Mouse (Mus musculus) lung, embryonic 14.5 days (tissue): ENCODE measurements around the gene Gpc6. TPM values are rescaled to one million over a fixed set of nuclear protein-coding genes. Genes with fewer than 3 reads are reported as not detected.
A peak's percentile ranks its signal among the peaks of the same experiment; 100 is the strongest.

Experiments used
- ATAC-seq: fragments of 200-750 bp; cut with Nextera tagmentation; 2 replicates; pipeline ENCODE4 v1.8.0; 2017; ENCODE audit warnings: mild to moderate bottlenecking, moderate TSS enrichment, moderate library complexity; ENCODE audit not compliant: insufficient read depth
- DNase-seq: peaks from one replicate; pipeline ENCODE4 v3.0.0-alpha.2; 2015
- H3K27ac ChIP-seq: fragments of 300-500 bp; sonication (generic); 2 replicates; pipeline ENCODE4 v1.5.1; 2014; ENCODE audit warnings: low read depth, mild to moderate bottlenecking, moderate library complexity
- H3K27me3 ChIP-seq: fragments of 300-500 bp; sonication (generic); 2 replicates; pipeline ENCODE4 v1.6.1; 2014; ENCODE audit warnings: low read length, control low read depth; ENCODE audit not compliant: insufficient read depth
- H3K36me3 ChIP-seq: fragments of 300-500 bp; sonication (generic); 2 replicates; pipeline ENCODE4 v1.6.1; 2014; ENCODE audit warnings: control low read depth; ENCODE audit not compliant: insufficient read depth
- H3K4me1 ChIP-seq: fragments of 300-500 bp; sonication (generic); 2 replicates; pipeline ENCODE4 v1.6.1; 2014; ENCODE audit warnings: antibody characterized with exemption, control low read depth; ENCODE audit not compliant: insufficient read depth
- H3K4me2 ChIP-seq: fragments of 300-500 bp; sonication (generic); 2 replicates; pipeline ENCODE4 v1.6.1; 2014; ENCODE audit warnings: mild to moderate bottlenecking
- H3K4me3 ChIP-seq: fragments of 300-500 bp; sonication (generic); 2 replicates; pipeline ENCODE4 v1.5.1; 2014; ENCODE audit warnings: low read depth, low read length
- H3K9ac ChIP-seq: fragments of 300-500 bp; sonication (generic); 2 replicates; pipeline ENCODE4 v1.6.1; 2014
- H3K9me3 ChIP-seq: fragments of 300-500 bp; sonication (generic); 2 replicates; pipeline ENCODE4 v1.6.1; 2016; ENCODE audit warnings: low read depth, low read length, control low read depth
- CTCF ChIP-seq: IDR thresholded peaks from 2 replicates; pipeline ENCODE4 v1.5.1; 2016; ENCODE audit warnings: antibody characterized with exemption, low read depth
- WGBS: fragments of 180-500 bp; shearing (Covaris S2); extraction: QIAGEN DNeasy Blood & Tissue Kit; methylation state at CpG from one replicate; pipeline ENCODE4 v1.1.7; 2014; 5-methylcytosine and 5-hydroxymethylcytosine counted together
- polyA plus RNA-seq: library from polyadenylated mRNA; unstranded; fragments of >200 nt; fragmentation: Nextera tagmentation; extraction: Ambion mirVana; gene quantifications from 2 replicates; pipeline ENCODE4 v1.2.1, GENCODE M21; 2014

Gene Gpc6
- polyA plus RNA-seq, 1 experiment from 2014 or later: 38.9 TPM

GRCm38 (mm10) chr14:117662261-117662660 lies 737.1 kb downstream of the Gpc6 start:
- Histone ChIP-seq H3K9ac (no peak overlapping the region), H3K4me1 (no peaks in the 10 kb centered on the region), H3K4me3 (no peak overlapping the region), H3K4me2 (no peak overlapping the region), H3K9me3 (no peaks in the 10 kb centered on the region), H3K36me3 (no peaks in the 10 kb centered on the region), H3K27me3 (no peaks in the 10 kb centered on the region), H3K27ac (no peak overlapping the region)
- 45% methylated on average over 4 of the region's 4 CpGs for WGBS
- peak; percentile 57 for DNase-seq
- no peak for TF ChIP-seq CTCF
- ATAC-seq: peak; percentile 78

GRCm38 (mm10) chr14:117664796-117665195 lies 739.7 kb downstream of the Gpc6 start:
- Histone ChIP-seq H3K27me3 (no peaks in the 10 kb centered on the region), H3K4me3 (no peak overlapping the region), H3K27ac (no peak overlapping the region), H3K4me1 (no peaks in the 10 kb centered on the region), H3K4me2 (no peak overlapping the region), H3K9me3 (no peaks in the 10 kb centered on the region), H3K36me3 (no peaks in the 10 kb centered on the region), H3K9ac (no peak overlapping the region)
- 77% methylated on average over 4 of the region's 4 CpGs for WGBS
- TF ChIP-seq CTCF: no peak
- no peak for ATAC-seq
- DNase-seq: no peak

GRCm38 (mm10) chr14:117666126-117666525 lies 741.0 kb downstream of the Gpc6 start:
- ATAC-seq (no peak), DNase-seq (no peak)
- Histone ChIP-seq H3K9me3 (no peaks in the 10 kb centered on the region), H3K4me3 (no peak overlapping the region), H3K4me2 (no peak overlapping the region), H3K9ac (no peak overlapping the region), H3K4me1 (no peaks in the 10 kb centered on the region), H3K36me3 (no peaks in the 10 kb centered on the region), H3K27ac (no peak overlapping the region), H3K27me3 (no peaks in the 10 kb centered on the region)
- TF ChIP-seq CTCF: no peak
- 93% methylated on average over 2 of the region's 2 CpGs for WGBS

GRCm38 (mm10) chr14:117673541-117673940 lies 748.4 kb downstream of the Gpc6 start:
- no peak for TF ChIP-seq CTCF
- Histone ChIP-seq H3K36me3 (no peaks in the 10 kb centered on the region), H3K9ac (no peak overlapping the region), H3K27ac (no peak overlapping the region), H3K4me1 (no peaks in the 10 kb centered on the region), H3K27me3 (no peaks in the 10 kb centered on the region), H3K4me2 (no peak overlapping the region), H3K9me3 (no peaks in the 10 kb centered on the region), H3K4me3 (no peak overlapping the region)
- no peak for ATAC-seq
- 89% methylated on average over 7 of the region's 7 CpGs for WGBS
- DNase-seq: no peak

GRCm38 (mm10) chr14:117674482-117674881 lies 749.4 kb downstream of the Gpc6 start:
- ATAC-seq: no peak
- no peak overlapping the region for H3K4me2 ChIP-seq
- H3K27ac ChIP-seq: no peak overlapping the region
- H3K27me3 ChIP-seq: no peaks in the 10 kb centered on the region
- H3K9me3 ChIP-seq: no peaks in the 10 kb centered on the region
- H3K36me3 ChIP-seq: no peaks in the 10 kb centered on the region
- no peak overlapping the region for H3K4me3 ChIP-seq
- no peaks in the 10 kb centered on the region for H3K4me1 ChIP-seq
- H3K9ac ChIP-seq: no peak overlapping the region
- 52% methylated on average over 3 of the region's 3 CpGs for WGBS
- no peak for DNase-seq
- no peak for TF ChIP-seq CTCF

- Histone ChIP-seq H3K4me2 (no peak overlapping the region), H3K27me3 (no peaks in the 10 kb centered on the region), H3K4me3 (no peak overlapping the region), H3K9ac (no peak overlapping the region), H3K9me3 (no peaks in the 10 kb centered on the region), H3K36me3 (no peaks in the 10 kb centered on the region), H3K4me1 (peaks cover 5% of the 10 kb centered on the region), H3K27ac (no peak overlapping the region)
- WGBS: 82% methylated on average over 3 of the region's 3 CpGs
- DNase-seq (no peak), ATAC-seq (no peak)
- no peak for TF ChIP-seq CTCF
Measured at GRCm38 (mm10) chr14:117679926-117680325, 754.8 kb downstream of the Gpc6 start.

GRCm38 (mm10) chr14:117681321-117681921 lies 756.3 kb downstream of the Gpc6 start:
- H3K27ac ChIP-seq: peak overlapping the region; percentile 4; the same call in 1 of the 2 replicates
- DNase-seq: peak; percentile 80
- TF ChIP-seq CTCF: no peak

GRCm38 (mm10) chr14:117683149-117683548 lies 758.0 kb downstream of the Gpc6 start:
- TF ChIP-seq CTCF: no peak
- no peak for ATAC-seq
- Histone ChIP-seq H3K9me3 (no peaks in the 10 kb centered on the region), H3K4me2 (no peak overlapping the region), H3K27ac (no peak overlapping the region), H3K27me3 (no peaks in the 10 kb centered on the region), H3K36me3 (no peaks in the 10 kb centered on the region), H3K9ac (no peak overlapping the region), H3K4me1 (peaks cover 5% of the 10 kb centered on the region), H3K4me3 (no peak overlapping the region)
- DNase-seq: no peak
- 94% methylated on average over 4 of the region's 4 CpGs for WGBS

More at GRCm38 (mm10) chr14:117681321-117681921, 756.3 kb downstream of the Gpc6 start:
- Histone ChIP-seq H3K36me3 (no peaks in the 10 kb centered on the region), H3K4me2 (no peak overlapping the region), H3K27me3 (no peaks in the 10 kb centered on the region), H3K4me1 (peaks cover 5% of the 10 kb centered on the region), H3K4me3 (no peak overlapping the region), H3K9me3 (no peaks in the 10 kb centered on the region), H3K9ac (no peak overlapping the region)
- peak; percentile 84 for ATAC-seq
- 20% methylated on average over 5 of the region's 5 CpGs for WGBS
